Mouse (Mus musculus) ovary, postnatal 14 days (tissue): ENCODE data around the gene Gng12.
"Not testable (repeated sequence)": the region's sequence is repeated elsewhere in the genome, so short reads cannot be mapped to it uniquely, and the experiment has no call there.

Experiments
- DNase-seq: peaks from one replicate; pipeline ENCODE4 v3.0.0; 2022; ENCODE audit warnings: low spot score

Gng12 gene

GRCm38 (mm10) chr6:66896119-66896920 lies at the start of gene Gng12:
Gene Gng12 (plus strand): TSS chr6:66896397.
- peak; percentile 85 for DNase-seq

- DNase-seq: no peak
Observed at GRCm38 (mm10) chr6:66848936-66849335, 47.3 kb upstream of the Gng12 start.

- DNase-seq: no peak
Observed at GRCm38 (mm10) chr6:66856236-66856635, 40.0 kb upstream of the Gng12 start.

- DNase-seq: no peak
Observed at GRCm38 (mm10) chr6:66858356-66858755, 37.8 kb upstream of the Gng12 start.

GRCm38 (mm10) chr6:66859391-66859790 lies 36.8 kb upstream of the Gng12 start:
- DNase-seq: no peak

GRCm38 (mm10) chr6:66864463-66864862 lies 31.7 kb upstream of the Gng12 start:
- no peak for DNase-seq

GRCm38 (mm10) chr6:66866295-66866694 lies 29.9 kb upstream of the Gng12 start:
- DNase-seq: no peak

GRCm38 (mm10) chr6:66877048-66877447 lies 19.1 kb upstream of the Gng12 start:
- DNase-seq: not testable (repeated sequence)

GRCm38 (mm10) chr6:66890349-66891158 lies 5.6 kb upstream of the Gng12 start:
- DNase-seq: no peak

- DNase-seq: no peak
Observed at GRCm38 (mm10) chr6:66893950-66894349, 2.2 kb upstream of the Gng12 start.

GRCm38 (mm10) chr6:66894999-66895398 lies 1.2 kb upstream of the Gng12 start:
- no peak for DNase-seq

- DNase-seq: peak; percentile 7
Observed at GRCm38 (mm10) chr6:66896921-66897645, 886 bp downstream of the Gng12 start.

- DNase-seq: no peak
Observed at GRCm38 (mm10) chr6:66897994-66898393, 1.8 kb downstream of the Gng12 start.

GRCm38 (mm10) chr6:66901926-66902325 lies 5.7 kb downstream of the Gng12 start:
- DNase-seq: no peak

GRCm38 (mm10) chr6:66903206-66903605 lies 7.0 kb downstream of the Gng12 start:
- no peak for DNase-seq

- no peak for DNase-seq
Observed at GRCm38 (mm10) chr6:66903720-66904119, 7.5 kb downstream of the Gng12 start.

- DNase-seq: no peak
Observed at GRCm38 (mm10) chr6:66906244-66906643, 10.0 kb downstream of the Gng12 start.

- DNase-seq: no peak
Observed at GRCm38 (mm10) chr6:66908327-66908973, 12.3 kb downstream of the Gng12 start.

- DNase-seq: no peak
Observed at GRCm38 (mm10) chr6:66910493-66911435, 14.6 kb downstream of the Gng12 start.

GRCm38 (mm10) chr6:66913355-66913754 lies 17.2 kb downstream of the Gng12 start:
- DNase-seq: no peak

GRCm38 (mm10) chr6:66915592-66915991 lies 19.4 kb downstream of the Gng12 start:
- DNase-seq: no peak
